Mouse (Mus musculus) left cerebral cortex, adult 11 months (tissue): ENCODE data around the gene Timm10b.

ENCODE experiments used
- DNase-seq: peaks from one replicate; pipeline ENCODE4 v3.0.0; 2022; ENCODE audit warnings: low spot score

Gene Timm10b

DNA sequence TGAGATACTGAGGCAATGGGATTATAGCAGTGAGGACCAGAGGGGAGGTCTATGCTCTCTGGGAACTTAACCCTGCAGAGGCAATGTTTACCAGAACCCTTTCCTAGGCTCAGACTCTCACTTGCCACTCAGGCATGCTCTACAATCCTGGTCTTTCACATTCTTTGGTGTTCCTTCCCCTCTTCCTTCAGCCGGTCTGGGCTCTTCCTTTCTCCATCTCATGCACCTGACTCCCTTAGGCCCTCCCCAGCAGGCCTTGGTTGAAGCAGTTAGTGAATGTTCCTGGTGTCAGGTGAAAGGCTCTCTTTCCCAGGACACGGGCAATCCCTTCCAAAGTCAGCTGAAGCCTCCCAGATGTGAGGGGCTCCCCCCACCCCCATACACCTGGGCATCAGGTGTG lies at the start of gene Timm10b:
Gene Timm10b, plus strand, starts transcription at position 301 of the 400 bp plus-strand sequence.
- no peak for DNase-seq

DNA sequence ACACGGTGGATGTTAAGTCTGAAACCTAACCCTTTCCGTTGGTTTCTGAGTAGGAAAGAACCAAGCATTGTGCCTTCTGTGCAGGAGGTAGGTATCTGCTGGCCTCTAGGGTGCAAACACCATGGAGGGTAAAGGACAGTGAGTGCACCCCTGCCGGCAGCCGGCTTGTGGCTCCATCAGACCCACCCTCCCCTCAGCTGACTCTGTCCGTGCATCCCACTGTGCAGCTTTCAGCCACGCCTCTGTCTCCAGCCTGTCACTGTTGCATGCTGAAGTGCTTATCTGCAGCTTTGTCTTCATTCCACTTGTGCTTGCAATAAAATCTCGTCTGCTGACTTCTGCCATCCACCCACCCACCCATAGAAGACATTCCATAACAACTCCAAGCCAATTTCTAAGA lies 49.8 kb upstream of the Timm10b start:
- DNase-seq, result no peak

DNA sequence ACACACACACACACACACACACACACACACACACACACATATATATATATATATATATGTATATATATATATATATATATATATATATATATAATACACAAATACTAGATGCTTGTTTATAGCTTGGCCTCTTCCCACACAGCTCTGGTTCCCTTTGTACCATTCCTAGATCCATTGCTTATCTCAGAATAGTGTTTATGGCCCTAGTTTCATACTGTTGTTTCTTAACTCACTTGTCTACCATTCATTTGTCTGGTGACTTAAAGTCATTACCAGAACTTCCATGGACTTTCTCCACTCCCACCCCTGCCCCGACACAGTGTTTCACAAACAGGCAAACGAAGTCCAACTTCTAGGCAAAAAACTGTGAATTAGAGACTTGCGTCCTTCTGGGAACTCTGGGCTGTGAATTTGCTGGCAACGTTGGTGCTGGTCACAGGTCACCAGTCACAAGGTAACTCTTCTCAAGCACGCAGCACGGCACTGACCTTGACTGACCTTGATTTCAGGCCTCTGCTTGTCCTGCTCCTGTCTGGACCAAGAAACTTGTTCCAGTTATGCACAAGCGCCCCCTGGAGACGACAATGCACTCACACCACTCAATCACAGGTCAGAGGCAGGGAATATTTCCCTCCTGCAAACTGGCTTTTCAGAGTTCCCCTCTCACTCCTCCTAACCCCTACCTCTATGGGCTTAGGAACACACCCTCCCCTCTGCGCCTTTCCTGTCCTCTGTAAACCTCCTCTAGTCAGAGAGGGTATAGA lies 36.8 kb upstream of the Timm10b start:
- DNase-seq, result no peak

DNA sequence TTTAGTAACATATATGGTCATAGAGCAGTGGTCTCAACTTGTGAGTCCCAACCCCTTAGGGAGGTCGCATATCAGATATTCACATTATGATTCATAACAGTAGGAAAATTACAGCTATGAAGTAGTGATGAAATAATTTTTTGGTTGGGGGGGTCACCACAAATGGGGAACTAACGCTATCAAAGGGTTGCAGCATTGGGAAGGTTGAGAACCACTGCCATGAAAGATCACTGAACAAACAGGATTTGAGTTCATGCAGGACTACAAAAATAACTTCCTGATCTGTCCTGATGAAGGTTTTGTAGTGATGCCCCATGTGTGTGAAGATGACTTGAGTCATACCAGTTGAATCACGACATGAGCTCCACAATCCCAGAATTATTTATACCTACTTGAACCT lies 31.4 kb upstream of the Timm10b start:
- no peak for DNase-seq

DNA sequence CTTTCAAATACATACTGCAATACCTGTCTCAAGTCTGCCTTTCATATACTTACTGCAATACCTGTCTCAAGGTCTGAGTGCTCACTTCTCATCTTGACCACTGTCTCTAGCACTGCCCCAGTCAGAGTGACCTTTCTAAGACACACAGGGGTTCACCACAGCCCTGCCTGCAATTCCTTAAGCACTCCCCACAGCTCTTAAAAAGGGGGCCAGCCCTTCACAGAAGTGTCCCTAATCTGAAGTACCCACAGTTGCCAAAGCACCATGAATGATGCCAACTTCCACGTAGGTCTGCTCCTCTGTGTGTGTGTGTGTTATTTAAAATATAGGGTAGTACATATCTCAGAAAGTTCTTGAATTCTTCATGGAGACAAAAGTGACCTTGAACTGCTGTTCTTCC lies 28.1 kb upstream of the Timm10b start:
- no peak for DNase-seq

DNA sequence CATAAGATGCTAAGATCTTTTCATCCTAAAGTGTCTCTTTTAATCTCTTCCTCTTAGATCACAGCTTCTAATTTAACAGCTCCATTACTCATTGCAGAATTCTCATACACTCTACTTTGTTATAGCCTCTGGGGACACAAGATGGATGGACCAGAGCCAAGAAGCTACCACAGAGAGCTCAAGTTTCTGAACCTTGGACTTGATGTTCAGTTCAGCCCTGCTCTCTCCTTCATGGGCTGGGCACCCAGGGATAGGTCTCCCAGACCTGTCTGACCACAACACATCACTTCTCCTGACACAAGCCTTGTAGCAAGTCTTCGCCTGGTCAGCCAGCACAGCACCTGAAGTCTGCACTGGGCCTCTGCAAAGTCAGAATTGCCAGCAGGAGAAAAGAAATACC lies 25.5 kb upstream of the Timm10b start:
- DNase-seq, result no peak

DNA sequence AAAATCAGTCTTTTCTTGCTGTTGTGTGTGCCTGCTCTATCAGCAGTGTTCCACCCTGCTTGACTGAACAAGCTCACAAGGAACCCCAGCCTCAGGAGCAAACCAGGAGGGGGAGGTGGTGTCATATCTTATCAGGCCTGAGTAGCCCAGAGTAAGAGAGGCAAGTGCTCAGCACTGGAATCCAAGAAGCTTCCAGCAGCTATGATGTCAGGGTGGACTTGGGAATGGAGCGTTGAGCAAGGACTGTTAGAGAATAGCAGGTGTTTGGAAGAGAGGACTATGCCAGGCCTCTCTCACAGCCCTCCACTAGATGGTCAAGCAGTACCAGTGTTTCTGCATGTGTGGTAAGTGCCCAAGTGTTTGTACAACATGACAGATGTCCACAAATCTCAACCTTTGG lies 24.1 kb upstream of the Timm10b start:
- no peak for DNase-seq

DNA sequence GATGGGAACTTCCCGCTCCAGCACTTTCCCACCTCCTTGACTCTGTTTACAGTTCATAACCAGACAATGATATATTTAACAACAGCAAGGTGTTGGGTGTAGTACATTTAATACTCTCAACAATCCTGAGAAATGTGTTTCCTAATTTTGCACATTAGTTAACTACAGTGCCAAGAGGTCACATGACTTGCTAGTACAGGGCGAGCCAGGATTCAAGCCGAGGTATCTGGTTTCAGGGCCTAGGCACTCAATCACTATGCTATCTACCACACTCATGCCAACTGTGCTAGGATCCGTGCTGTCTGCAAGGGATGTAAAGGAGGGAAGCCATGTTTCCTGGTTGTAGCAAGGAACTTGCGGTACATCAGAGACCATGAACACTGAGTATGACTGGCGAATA lies 23.3 kb upstream of the Timm10b start:
- DNase-seq, result no peak

DNA sequence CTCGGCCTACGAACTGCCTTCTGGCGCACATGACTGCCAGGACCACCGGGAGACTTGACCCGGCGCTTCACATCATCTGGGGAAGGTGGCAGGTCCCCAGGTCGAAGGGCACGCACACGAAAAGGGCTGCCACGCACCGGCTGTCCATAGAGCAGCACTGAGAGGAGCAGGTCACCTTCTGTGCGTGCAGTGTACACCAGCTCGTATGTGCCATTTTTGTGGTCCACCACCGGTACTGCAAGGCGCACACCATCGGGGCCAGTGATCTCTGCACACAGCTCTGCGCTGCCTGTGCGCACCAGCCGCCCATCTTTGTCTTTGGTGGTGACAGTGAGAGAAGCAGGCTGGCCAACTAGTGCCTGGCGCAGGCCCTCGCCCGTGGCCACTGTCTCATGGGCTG lies 22.0 kb upstream of the Timm10b start:
- no peak for DNase-seq

DNA sequence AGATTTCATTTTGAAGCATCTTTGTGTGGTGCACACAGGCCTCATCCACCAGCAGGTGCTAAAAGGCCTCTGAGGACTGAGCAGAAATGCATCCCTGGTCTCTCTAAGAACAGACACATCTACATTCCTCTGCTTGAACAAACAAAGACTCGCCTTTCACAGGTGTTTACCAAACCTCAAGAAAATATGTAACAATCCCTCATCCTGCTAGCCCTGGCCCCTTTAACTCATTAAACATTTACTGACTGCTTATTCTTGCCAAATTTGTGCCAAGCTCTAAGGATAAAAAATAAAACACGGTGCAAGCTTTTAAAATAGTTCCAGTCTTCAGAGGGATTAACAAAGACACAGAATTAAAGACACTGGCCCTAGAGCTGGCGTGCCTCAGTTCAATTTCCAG lies 20.2 kb upstream of the Timm10b start:
- DNase-seq, result no peak

DNA sequence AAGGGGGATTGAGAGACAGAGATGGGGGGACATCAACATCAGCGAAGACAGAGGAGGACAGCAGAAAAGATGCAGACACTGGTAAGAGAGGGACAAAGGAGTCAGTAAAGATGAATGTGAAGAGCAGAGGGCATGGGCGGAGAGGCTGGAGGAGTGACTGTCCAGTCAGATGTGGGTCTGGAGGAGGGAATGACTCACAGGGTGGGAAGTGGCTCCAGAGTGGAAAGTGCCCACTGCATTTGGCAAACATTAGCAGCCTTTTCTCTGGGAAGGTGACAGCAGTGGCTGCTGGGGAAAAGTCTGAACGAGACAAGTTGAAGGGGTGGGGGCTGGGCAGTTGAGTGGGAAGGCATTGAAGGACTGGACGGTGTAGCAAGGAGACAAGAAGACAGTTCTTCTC lies 18.8 kb upstream of the Timm10b start:
- DNase-seq, result no peak

DNA sequence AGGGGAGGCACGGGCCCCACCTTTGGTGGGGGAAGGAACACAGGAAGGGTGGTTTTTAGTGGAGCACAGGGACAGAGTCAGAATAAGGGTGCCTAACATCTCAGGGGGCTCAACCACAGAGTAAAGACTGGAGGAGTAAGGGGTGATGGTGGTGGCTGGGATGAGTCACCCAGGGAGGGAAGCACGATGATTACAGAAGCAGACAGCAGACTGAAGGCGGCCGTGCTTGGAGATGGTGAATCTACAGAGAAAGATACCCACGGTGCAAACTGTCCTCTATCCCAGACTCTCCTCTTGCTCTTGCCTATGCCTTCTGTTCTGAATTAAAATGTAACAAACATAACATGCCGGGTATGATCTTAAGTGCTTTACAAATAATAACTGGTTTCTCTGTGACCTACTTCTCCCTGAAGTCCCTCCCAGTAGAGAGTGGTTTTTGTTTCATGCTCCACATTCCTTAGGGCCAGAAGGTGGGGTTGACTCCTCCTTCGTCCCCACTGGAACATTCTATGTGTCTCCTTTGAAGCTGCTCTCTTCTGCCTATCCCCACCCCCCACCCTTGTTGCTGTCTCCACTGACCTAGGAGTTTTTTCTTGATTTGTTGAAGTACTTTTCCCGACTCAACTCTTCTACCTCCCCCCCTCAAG lies 18.1 kb upstream of the Timm10b start:
- no peak for DNase-seq

DNA sequence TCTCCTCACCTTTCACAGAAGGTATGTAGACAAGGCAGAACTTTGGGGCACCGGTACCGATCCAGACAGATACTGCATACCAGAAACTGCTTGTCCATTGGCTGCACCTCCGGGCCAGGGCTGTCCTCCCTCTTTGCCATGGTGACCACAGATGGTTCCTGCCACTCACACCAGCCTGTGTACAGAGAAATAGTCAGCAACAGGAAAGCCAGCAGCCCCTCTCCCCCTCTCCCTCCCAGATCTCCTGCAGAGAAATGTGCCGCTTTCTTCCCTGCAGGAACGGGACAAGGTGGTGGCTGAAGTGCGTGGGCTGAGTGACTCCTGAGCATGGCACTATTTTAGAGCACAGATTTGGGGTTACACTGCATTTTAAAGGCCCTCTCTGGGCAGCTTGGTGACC lies 14.5 kb upstream of the Timm10b start:
- DNase-seq, result no peak

DNA sequence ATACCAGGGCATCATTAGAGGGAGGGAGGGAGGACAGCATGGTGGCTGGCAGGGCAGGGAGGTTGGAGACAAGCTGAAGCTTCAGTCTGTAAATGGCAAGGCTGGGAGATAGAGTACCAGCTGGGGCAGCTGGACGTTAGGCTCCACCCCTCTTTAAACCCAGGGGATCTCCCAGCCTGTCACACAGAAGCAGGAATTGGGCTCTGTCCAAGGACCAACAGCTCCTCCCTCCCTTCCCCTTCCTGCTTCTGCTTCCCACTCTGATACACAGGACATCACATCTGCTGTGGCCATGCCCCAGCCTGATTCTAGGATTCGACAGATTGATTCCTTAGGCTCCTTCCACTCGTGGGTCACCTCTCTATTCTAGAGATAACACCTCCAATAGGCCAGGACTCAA lies 11.2 kb upstream of the Timm10b start:
- DNase-seq, result no peak

DNA sequence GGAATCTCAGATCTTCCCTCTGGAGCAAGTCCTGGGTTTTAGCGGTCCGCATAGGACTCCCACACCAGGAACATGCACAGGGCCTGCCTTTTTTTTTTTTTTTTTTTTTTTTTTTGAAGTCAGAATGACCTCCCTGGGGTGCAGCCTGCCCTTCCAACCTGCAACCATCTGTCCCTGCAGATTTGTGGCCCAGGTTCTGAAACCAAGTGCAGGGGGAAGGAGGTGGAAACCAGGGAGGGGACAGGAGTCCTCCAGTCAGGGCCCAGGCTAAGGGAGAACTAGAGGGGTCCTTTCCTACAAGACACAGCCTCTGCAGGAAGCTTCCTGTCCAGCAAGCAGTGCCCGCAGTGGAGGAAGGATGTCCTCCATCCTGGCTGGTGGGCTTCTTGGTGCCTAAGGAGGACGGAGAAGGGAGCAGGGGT lies 7.3 kb upstream of the Timm10b start:
- no peak for DNase-seq

DNA sequence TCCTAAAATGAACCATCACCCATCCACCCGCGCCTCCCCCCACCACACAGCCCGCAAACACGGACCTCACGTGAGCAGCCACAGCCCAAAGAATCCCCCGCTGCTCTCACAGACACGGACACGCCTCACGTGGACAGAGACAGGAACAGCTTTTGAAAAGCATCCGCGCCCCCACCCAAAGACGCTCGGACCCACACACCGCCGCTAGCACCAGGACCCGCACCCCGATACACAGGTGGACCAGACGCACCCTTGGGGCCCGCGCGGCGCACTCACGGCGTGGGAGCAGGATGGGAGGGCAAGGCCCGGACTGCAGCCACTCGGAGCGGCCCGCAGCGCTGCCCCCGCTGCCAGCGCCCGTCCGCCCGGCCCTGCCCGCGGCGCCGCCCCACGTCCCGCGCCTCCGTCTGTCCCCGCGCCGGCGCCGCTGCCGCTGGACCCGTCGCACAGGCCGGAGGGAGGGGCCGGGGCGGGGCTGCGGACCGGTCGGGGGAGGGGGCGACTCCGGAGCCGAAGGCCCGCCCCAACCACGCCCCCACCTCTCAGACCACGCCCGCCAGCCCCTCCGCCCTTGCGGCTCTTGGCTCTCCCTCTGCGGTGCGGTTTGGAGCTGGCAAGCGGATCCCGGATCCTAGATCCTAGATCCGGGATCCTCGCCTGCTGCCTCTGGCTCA lies 6.6 kb upstream of the Timm10b start, which contains the start of gene Trim3:
Gene Trim3, minus strand, starts transcription at position 445 of the 674 bp plus-strand sequence.
- DNase-seq, result peak; percentile 81

DNA sequence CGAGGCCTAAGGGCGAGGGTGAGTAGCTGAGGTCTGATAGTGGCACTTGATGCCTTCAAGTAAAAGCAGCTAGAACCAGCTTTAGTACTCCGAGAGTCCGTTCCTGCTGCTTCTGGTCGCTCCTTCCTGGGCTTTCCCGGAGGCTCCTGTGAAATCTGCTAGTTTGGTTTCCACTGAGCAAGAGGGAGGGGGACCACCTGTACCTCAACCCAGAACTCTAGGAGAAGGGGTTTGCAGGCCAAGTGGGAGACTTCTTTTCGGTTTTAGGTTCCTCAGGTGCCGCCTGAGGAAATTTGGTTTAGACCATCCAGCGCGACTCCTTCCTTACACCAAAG lies 6.1 kb upstream of the Timm10b start:
- no peak for DNase-seq

DNA sequence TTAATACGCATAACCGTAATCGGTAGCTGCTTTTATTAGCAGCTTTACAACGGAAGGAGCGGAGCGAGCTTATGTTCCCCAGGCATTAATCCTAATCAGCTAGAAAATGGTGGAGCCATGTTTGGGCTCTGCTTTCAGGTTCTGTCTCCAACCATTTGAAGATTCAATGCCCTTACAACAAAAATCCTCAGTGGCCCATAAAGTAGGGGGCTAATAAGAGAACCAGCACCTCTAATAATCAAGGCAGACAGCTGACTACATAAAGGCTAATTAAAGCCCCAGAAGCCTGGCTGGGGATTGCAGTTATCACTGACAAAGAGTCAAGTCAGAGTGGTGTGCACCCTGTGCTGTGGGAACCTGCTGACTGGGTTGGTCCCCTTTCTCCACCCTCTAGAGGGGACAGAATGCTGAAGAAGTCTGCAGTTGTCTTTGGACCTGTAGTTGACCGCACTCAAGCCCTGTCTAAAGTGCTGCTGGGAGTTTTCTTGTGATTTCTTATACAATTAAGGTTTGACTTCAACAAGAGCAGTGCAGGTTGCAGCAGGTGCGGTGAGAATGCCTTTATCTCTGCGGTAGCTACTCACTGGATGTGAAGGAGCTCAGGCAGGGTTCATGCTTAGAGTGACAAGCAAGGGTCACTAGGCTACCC lies 5.5 kb upstream of the Timm10b start:
- no peak for DNase-seq

DNA sequence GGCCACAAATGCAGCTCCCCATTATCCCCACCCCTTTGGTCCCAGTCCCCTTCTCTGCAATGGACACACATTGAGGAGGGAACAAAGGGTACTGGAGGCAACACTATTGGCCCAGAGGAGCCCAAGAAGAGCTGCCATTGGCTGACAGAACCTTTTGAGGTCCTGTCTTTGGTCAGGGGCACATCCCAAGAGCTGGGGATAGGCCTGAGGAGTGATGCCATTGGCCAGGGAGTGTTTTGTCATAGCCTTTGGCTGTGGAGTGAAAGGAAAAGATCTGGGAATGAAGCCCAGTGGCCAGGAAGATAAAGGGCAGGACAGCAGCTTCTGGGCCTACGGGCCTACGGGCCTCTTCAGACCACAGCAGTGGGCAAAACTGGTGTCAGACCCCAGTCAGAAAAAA lies 4.1 kb upstream of the Timm10b start:
- DNase-seq, result no peak

DNA sequence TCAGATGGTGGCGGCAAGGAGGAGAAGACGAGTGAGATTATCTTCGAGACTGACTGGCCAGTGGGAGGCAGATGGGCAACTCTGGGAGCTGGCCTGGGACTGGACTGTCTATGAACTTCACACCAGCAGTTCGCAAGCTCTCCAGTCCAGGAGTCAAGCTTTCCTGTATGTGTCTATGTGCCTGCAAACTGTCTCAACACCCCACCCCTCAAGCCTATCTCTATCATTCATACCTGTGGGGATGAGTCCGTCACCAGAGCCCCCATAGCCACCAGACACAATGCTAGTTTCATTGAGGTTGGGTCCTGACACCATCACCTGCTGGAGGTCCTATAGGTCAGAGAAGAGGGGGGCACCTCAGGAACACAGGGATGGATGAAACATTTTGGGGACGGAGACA lies 1.1 kb upstream of the Timm10b start:
- DNase-seq, result no peak

DNA sequence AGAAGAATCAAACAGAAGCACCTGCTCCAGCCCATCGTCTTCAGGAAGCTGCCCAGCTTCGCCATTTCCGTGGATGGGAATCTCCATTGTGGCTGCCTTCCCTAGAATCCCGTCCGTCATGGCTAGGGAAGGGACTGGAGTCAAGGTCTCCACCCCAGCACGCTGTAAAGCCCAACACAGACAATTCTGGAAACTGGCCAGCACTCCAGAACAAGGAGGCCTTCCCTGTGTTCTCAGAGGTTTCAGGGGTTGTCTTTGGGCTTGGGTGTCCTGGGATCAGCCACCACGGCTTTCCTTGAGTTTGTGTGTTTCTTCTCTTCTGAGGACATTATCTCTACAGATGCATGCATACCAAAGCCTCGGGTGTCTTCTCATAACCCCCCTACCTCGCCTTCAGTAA lies 552 bp upstream of the Timm10b start:
- DNase-seq, result no peak

DNA sequence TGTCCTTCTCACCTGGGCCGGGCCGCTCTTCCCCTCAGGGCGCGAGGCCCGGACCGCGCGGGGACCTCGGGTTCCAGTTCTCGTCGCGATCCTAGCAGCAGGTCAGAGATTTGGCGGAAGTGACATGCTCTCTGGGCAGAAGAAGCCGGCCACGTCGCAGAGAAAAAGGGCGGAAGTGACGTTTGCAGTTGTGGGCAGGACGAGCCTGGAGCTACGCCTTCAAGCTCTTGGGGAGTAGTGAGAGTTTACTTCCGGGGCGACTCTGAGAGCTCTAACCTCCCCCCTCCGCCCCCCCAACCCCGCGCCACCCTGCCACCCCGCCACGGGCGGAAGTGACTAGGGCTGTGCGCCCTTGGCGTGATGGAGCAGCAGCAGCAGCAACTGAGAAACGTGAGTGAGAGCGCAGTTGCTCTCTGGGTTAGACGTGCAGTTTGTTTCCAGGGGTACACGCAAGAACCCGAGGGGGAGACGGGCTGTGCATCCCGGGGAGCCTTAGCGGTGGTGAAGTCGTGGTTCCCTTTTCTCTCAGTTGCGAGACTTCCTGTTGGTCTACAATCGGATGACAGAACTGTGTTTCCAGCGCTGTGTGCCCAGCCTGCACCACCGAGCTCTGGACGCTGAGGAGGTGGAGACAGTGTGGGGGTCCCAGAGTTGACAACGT lies 507 bp downstream of the Timm10b start, which contains the start of the genes Arfip2 and Gm45799:
Gene Arfip2, minus strand, starts transcription at position 184 of the 661 bp plus-strand sequence.
Gene Gm45799, plus strand, starts transcription at position 320 of the 661 bp plus-strand sequence.
- DNase-seq, result peak; percentile 97
